Mouse (Mus musculus): ENCODE results near the gene Hyls1. TPM values are rescaled to one million over a fixed set of nuclear protein-coding genes. Genes with fewer than 3 reads are reported as not detected.
"Not testable (repeated sequence)": the region's sequence is repeated elsewhere in the genome, so short reads cannot be mapped to it uniquely, and the experiment has no call there.

The Hyls1 gene
- polyA plus RNA-seq (2011; ENCODE audit: insufficient read depth, insufficient read length, low replicate concordance, missing spikeins), result 14.7 and 21.1 TPM in 2 replicates

- H3K27ac ChIP-seq (ENCODE audit: control insufficient read depth, insufficient read depth, low read depth, low read length, poor library complexity), result peak within 1 kb of the TSS; percentile 95
- peak within 1 kb of the TSS; percentile 92 for H3K4me3 ChIP-seq (replicated peaks; ENCODE audit: control insufficient read depth, low read depth, low read length)
- TF ChIP-seq CTCF (IDR thresholded peaks at IDR 0.05; ENCODE audit: control insufficient read depth, insufficient read depth, low read length), result peak; percentile 12; the same call in 1 of the 2 replicates
- peak; percentile 89 for TF ChIP-seq POLR2A (IDR thresholded peaks at IDR 0.05; ENCODE audit: borderline replicate concordance, control insufficient read depth, low read depth, low read length)
- under 1% methylated on average over 86 of the region's 86 CpGs for WGBS
- H3K4me1 ChIP-seq (ENCODE audit: control insufficient read depth, insufficient read depth, low read length), result no peaks in the 10 kb centered on the region; the same call in 1 of the 2 replicates
Observed at GRCm38 (mm10) chr9:35569571-35570534, at the start of gene Hyls1, which contains the start of gene Pate2. TSS of gene Hyls1 (minus strand) at chr9:35570398. TSS of gene Pate2 (plus strand) at chr9:35570284.

- not testable (repeated sequence) for H3K27ac ChIP-seq (ENCODE audit: control insufficient read depth, insufficient read depth, low read depth, low read length, poor library complexity); H3K4me1 ChIP-seq (ENCODE audit: control insufficient read depth, insufficient read depth, low read length); H3K4me3 ChIP-seq (replicated peaks; ENCODE audit: control insufficient read depth, low read depth, low read length)
- 56% methylated on average over 2 of the region's 2 CpGs for WGBS
Observed at GRCm38 (mm10) chr9:35616784-35617183, 46.6 kb upstream of the Hyls1 start.

- Histone ChIP-seq H3K4me1 (ENCODE audit: control insufficient read depth, insufficient read depth, low read length) (no peaks in the 10 kb centered on the region), H3K27ac (ENCODE audit: control insufficient read depth, insufficient read depth, low read depth, low read length, poor library complexity) (no peak overlapping the region), H3K4me3 (replicated peaks; ENCODE audit: control insufficient read depth, low read depth, low read length) (no peak overlapping the region)
- TF ChIP-seq CTCF (IDR thresholded peaks at IDR 0.05; ENCODE audit: control insufficient read depth, insufficient read depth, low read length) (no peak), POLR2A (IDR thresholded peaks at IDR 0.05; ENCODE audit: borderline replicate concordance, control insufficient read depth, low read depth, low read length) (no peak)
- WGBS, result 26% methylated on average over 2 of the region's 2 CpGs
Observed at GRCm38 (mm10) chr9:35614005-35614404, 43.8 kb upstream of the Hyls1 start.

GRCm38 (mm10) chr9:35611841-35612240 lies 41.6 kb upstream of the Hyls1 start, which contains the start of gene Pate4:
TSS of gene Pate4 (minus strand) at chr9:35611941.
- no peak within 1 kb of the TSS for H3K27ac ChIP-seq (ENCODE audit: control insufficient read depth, insufficient read depth, low read depth, low read length, poor library complexity)
- 70% methylated on average over 1 of the region's 1 CpGs for WGBS
- no peak for TF ChIP-seq CTCF (IDR thresholded peaks at IDR 0.05; ENCODE audit: control insufficient read depth, insufficient read depth, low read length)
- TF ChIP-seq POLR2A (IDR thresholded peaks at IDR 0.05; ENCODE audit: borderline replicate concordance, control insufficient read depth, low read depth, low read length), result no peak
- no peaks in the 10 kb centered on the region for H3K4me1 ChIP-seq (ENCODE audit: control insufficient read depth, insufficient read depth, low read length)
- no peak within 1 kb of the TSS for H3K4me3 ChIP-seq (replicated peaks; ENCODE audit: control insufficient read depth, low read depth, low read length)

- H3K4me3 ChIP-seq (replicated peaks; ENCODE audit: control insufficient read depth, low read depth, low read length), result no peak overlapping the region
- WGBS, result 59% methylated on average over 8 of the region's 8 CpGs
- no peak overlapping the region for H3K27ac ChIP-seq (ENCODE audit: control insufficient read depth, insufficient read depth, low read depth, low read length, poor library complexity)
- H3K4me1 ChIP-seq (ENCODE audit: control insufficient read depth, insufficient read depth, low read length), result no peaks in the 10 kb centered on the region
- TF ChIP-seq POLR2A (IDR thresholded peaks at IDR 0.05; ENCODE audit: borderline replicate concordance, control insufficient read depth, low read depth, low read length) (no peak), CTCF (IDR thresholded peaks at IDR 0.05; ENCODE audit: control insufficient read depth, insufficient read depth, low read length) (no peak)
Observed at GRCm38 (mm10) chr9:35607647-35608405, 37.6 kb upstream of the Hyls1 start.

- H3K4me1 ChIP-seq (ENCODE audit: control insufficient read depth, insufficient read depth, low read length), result no peaks in the 10 kb centered on the region
- 10% methylated on average over 2 of the region's 2 CpGs for WGBS
Observed at GRCm38 (mm10) chr9:35592903-35593302, 22.7 kb upstream of the Hyls1 start.

GRCm38 (mm10) chr9:35587674-35588073 lies 17.5 kb upstream of the Hyls1 start:
- no peak for TF ChIP-seq CTCF (IDR thresholded peaks at IDR 0.05; ENCODE audit: control insufficient read depth, insufficient read depth, low read length)
- TF ChIP-seq POLR2A (IDR thresholded peaks at IDR 0.05; ENCODE audit: borderline replicate concordance, control insufficient read depth, low read depth, low read length), result no peak
- Histone ChIP-seq H3K27ac (ENCODE audit: control insufficient read depth, insufficient read depth, low read depth, low read length, poor library complexity) (no peak overlapping the region), H3K4me1 (ENCODE audit: control insufficient read depth, insufficient read depth, low read length) (no peaks in the 10 kb centered on the region), H3K4me3 (replicated peaks; ENCODE audit: control insufficient read depth, low read depth, low read length) (no peak overlapping the region)
- WGBS, result 14% methylated on average over 1 of the region's 1 CpGs

More at GRCm38 (mm10) chr9:35592903-35593302, 22.7 kb upstream of the Hyls1 start:
- no peak for TF ChIP-seq POLR2A (IDR thresholded peaks at IDR 0.05; ENCODE audit: borderline replicate concordance, control insufficient read depth, low read depth, low read length)
- no peak for TF ChIP-seq CTCF (IDR thresholded peaks at IDR 0.05; ENCODE audit: control insufficient read depth, insufficient read depth, low read length)
- Histone ChIP-seq H3K27ac (ENCODE audit: control insufficient read depth, insufficient read depth, low read depth, low read length, poor library complexity) (no peak overlapping the region), H3K4me3 (replicated peaks; ENCODE audit: control insufficient read depth, low read depth, low read length) (no peak overlapping the region)

- Histone ChIP-seq H3K27ac (ENCODE audit: control insufficient read depth, insufficient read depth, low read depth, low read length, poor library complexity) (no peak overlapping the region), H3K4me1 (ENCODE audit: control insufficient read depth, insufficient read depth, low read length) (no peaks in the 10 kb centered on the region; the same call in 1 of the 2 replicates), H3K4me3 (replicated peaks; ENCODE audit: control insufficient read depth, low read depth, low read length) (no peak overlapping the region)
- WGBS, result 13% methylated on average over 32 of the region's 32 CpGs
- TF ChIP-seq CTCF (IDR thresholded peaks at IDR 0.05; ENCODE audit: control insufficient read depth, insufficient read depth, low read length) (no peak), POLR2A (IDR thresholded peaks at IDR 0.05; ENCODE audit: borderline replicate concordance, control insufficient read depth, low read depth, low read length) (no peak)
Observed at GRCm38 (mm10) chr9:35574416-35574815, 4.2 kb upstream of the Hyls1 start.
